Mouse (Mus musculus): ENCODE measurements at regions not wholly inside any gene's neighbourhood (a gene's known extent, or its start where the extent isn't known, plus 50 kb on each side); places are given as distances from the start of the nearest gene placed in this dataset.

DNA sequence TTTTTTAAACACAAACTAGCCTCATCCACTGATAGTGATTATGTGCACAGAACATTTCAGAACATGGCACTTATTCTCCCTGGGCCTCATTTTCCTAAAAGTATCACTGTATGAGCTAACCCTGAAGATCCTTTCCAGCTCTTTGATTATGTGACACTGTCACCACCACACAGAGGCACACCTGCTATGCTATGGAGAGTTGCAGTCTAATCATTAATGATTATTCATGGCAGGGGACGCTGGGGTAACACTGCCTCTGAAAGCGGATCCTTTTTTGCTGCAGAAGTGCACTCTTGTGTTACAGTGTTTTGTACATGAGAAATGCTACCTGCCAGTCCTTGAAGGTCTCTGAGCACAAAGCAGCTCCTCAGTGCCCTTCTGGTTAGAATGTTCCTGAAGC is 615.3 kb upstream of the Fbxo33 start:
- no peak for DNase-seq (ENCODE audit: low spot score)

DNA sequence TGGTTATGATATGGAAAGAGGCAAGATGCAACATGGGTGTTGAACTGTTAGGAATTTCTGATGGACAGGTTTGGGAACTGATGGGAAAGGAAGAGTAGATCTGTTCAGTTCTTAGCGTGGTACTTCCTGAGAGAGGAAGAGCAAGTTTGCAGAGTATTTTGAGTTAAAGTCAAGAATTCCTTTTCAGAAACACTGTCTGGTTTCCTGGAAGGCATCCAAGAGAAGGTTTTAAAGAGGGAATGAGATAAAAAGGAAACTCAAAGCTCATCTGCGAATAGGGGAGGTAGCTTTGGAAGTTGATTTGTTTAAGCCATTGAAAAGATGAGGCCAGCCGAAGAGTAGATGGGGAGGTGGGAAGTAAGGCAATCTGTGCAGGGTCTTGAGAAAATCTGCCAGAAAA is 603.4 kb upstream of the Fbxo33 start:
- DNase-seq (ENCODE audit: low spot score) = no peak

DNA sequence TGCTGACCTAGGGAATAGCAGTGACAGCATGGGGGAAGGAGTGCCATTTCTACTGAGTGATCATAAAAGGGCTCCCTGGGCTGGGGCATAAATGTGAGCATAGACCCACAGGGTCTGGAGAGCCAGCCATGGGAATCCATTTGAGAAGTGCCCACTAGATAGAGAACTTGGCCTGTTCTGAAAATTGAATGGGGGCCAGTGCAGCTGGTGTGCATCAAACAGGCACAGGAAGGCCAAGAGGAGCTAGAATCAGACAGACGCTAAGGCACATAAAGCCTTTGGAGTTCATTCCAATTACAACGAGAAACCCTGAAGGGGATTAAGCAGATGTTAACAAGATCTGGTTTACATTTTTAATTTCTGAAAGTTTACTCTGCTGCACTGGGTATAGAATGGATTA is 602.9 kb upstream of the Fbxo33 start:
- DNase-seq (ENCODE audit: low spot score) = no peak

- DNase-seq (ENCODE audit: low spot score) = no peak
These were observed 602.2 kb upstream of the Fbxo33 start for GRCm38 (mm10) chr12:59821698-59822097.

- no peak for DNase-seq (ENCODE audit: low spot score)
These were observed 596.4 kb upstream of the Fbxo33 start for GRCm38 (mm10) chr12:59815965-59816364.

GRCm38 (mm10) chr12:59814356-59814755 is 594.8 kb upstream of the Fbxo33 start:
- DNase-seq (ENCODE audit: low spot score) = no peak

DNA sequence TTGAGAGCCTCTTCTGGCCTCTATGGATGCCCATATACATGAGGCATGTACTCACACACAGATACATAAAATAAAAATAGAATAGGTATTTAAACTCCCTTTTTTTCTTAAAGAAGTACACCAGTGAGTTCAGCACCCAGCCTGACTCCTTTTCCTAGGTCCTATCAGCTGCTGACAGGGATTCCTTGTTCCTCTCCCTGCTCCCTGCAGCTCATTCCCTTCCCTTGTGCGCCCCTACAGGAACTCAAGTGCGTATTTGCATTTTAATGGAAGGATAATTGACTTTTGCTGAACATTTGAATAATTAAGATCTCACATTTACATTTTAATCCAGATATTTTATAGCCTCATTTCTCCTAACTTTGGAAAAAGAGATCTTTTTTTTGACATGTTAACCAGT is 589.7 kb upstream of the Fbxo33 start:
- DNase-seq (ENCODE audit: low spot score) = no peak

GRCm38 (mm10) chr12:59798051-59798450 is 578.5 kb upstream of the Fbxo33 start:
- DNase-seq (ENCODE audit: low spot score) = no peak

DNA sequence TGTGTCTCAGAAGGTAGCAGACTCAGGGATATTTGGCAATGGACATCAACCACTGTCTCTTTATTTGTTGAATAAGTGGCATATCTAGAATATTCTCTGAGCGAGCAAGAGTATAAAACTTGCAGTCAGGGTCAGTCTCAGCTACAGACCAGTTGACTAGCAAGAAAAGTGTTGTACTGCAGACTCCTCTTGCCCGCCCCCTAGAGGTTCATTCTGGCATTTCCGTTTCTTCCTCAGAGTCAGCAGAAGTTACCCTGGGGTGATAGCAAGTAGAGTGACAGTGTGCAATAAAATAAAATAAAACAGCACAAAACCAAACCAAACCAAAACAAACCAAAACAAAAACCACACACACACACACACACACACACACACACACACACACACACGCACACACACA is 571.9 kb upstream of the Fbxo33 start:
- DNase-seq (ENCODE audit: low spot score) = no peak

DNA sequence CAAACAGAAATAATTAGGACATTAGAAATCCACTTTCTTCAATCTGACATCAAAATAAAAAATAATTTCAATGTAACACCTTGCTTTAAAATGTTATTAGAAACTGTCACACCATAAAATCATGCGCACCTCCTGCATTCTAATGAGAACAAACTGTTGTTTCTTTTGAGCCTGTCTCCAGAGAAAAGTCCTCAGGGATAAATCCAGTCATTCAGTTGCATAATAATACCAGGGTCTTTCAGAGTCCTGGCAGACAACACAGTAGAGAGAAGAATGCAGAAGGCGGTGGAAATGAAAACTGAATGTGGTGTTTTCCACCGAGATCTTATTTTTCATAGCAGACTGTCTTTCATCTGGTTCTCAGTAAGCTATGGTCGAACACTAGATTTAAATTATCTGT is 567.3 kb upstream of the Fbxo33 start:
- no peak for DNase-seq (ENCODE audit: low spot score)

DNA sequence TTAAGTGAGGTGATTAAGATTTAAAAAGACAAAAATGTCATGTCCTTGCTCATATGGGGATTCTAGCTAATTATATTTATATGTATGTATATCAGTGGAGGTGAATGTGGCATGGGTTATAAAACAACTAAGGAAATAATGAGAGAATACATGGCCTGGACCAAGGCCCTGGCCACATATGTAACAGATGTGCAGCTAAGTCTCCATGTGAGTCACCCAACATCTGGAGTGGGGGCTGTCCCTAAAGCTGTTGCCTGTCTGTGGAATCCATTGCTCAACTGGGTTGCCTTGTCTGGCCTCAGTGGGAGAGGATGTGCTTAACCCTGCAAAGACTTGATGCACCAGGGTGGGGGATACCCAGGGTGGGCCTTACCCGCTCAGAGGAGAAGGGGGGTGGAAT is 551.5 kb upstream of the Fbxo33 start:
- DNase-seq (ENCODE audit: low spot score) = no peak

- no peak for DNase-seq (ENCODE audit: low spot score)
These were observed 542.7 kb upstream of the Fbxo33 start for GRCm38 (mm10) chr12:59762260-59762659.

DNA sequence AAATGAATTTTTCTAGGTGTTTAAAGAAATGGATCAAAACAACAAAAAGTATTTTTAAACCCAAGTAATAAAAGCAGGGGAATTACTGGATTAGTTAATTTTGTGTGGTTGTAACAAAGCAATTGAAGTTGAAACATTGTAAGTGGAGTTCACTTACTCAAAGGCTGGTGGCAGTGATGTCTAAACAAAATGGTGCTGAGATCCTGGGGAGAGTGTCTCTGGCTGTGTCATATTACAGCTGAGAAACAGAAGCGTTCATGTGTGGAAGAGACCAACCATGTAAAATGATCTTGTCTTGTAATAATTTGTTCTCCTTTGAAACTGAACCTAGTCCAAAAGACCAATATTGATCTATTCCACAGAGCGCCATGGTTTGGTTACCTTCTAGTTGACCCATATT is 525.2 kb upstream of the Fbxo33 start:
- no peak for DNase-seq (ENCODE audit: low spot score)

GRCm38 (mm10) chr12:59743211-59743610 is 523.7 kb upstream of the Fbxo33 start:
- no peak for DNase-seq (ENCODE audit: low spot score)

GRCm38 (mm10) chr12:59724951-59725350 is 505.4 kb upstream of the Fbxo33 start:
- no peak for DNase-seq (ENCODE audit: low spot score)

GRCm38 (mm10) chr12:59722471-59723182 is 503.1 kb upstream of the Fbxo33 start:
- no peak for DNase-seq (ENCODE audit: low spot score)

DNA sequence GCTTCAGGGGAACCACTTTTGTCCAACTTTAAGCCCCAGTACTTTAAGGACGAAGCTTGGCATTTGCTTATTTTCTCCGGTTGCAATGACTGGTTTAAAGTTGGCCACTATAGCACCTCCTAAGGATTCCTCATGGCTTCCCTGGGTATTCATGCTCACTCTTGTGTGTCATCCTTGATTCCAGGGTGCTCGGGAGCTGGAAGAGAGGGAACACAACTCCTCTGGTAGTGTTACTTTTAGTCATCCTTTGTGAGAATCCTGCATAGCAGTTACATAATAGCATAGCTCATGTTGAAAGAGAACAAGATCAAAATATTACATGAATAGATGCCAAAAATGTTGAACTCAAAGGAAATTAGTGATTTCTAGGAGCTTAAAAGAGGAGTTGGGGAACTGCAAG is 493.7 kb upstream of the Fbxo33 start:
- no peak for DNase-seq (ENCODE audit: low spot score)

DNA sequence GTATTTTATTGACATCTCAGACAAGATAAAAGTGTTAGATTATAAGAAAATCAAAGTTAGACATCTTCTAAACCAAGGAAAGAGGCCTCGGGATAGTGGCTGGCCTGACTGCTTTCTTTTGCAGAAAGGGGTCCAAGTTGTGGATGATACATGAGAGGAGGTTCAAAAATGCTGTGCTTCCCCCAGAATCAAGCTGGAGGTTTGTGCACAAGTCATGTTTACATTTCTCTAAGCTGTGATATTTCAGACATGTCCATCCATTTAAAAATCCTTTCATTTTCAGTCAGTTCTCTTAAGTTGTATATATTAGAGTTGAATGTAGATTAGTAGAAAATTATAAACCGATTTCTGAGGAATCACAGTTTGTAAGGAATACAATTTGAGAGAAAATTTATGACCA is 463.7 kb upstream of the Fbxo33 start:
- DNase-seq (ENCODE audit: low spot score) = no peak

DNA sequence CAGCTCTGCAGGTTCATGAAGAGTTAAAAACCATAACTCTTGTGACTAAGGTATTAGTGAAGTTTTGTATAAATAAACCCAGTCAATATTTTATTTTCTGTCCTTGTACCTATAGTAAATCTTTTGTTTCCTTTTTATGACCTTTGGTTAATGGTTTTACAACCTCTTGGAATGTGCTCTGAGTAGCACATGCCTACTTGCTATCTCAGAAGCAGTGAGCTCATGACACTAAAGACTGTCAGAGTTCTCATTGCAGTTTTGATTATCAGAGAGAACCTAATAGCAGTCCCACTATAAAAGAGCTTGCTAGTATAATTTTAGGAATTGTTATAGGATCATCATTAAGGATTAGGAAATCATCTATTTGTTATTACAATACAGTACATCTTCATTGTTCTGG is 443.6 kb upstream of the Fbxo33 start:
- no peak for DNase-seq (ENCODE audit: low spot score)

GRCm38 (mm10) chr12:59630678-59631077 is 411.2 kb upstream of the Fbxo33 start:
- DNase-seq (ENCODE audit: low spot score) = no peak

DNA sequence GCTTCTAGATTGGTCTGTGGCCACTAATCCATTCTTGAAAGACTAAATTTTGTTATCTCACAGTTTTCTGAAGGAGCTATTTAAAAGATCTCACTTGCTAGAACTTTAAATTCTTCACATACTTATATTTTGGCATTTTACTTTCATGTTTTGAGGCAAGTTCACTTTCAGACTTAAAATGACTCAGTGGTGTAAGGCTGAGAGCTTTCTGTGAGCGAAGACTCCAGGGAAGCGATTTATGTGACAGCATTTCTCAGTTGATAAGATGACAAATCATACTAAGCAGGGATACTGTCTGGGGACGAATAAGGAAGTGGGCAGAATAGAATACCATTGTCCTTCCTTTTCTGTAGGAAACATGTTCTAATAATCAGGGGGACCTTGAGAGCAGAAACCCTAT is 403.6 kb upstream of the Fbxo33 start:
- no peak for DNase-seq (ENCODE audit: low spot score)

GRCm38 (mm10) chr12:59621132-59621531 is 401.6 kb upstream of the Fbxo33 start:
- no peak for DNase-seq (ENCODE audit: low spot score)

GRCm38 (mm10) chr12:59620340-59620739 is 400.8 kb upstream of the Fbxo33 start:
- no peak for DNase-seq (ENCODE audit: low spot score)

- DNase-seq (ENCODE audit: low spot score) = no peak
These were observed 396.6 kb upstream of the Fbxo33 start for GRCm38 (mm10) chr12:59616075-59616474.

- no peak for DNase-seq (ENCODE audit: low spot score)
These were observed 380.3 kb upstream of the Fbxo33 start for GRCm38 (mm10) chr12:59599785-59600184.

Data from urinary bladder, postnatal 25 days (tissue).